Comparison of ENCODE assay signal across 16 mouse cellular contexts in genomic region chr3:152874431-152875355, GRCm38 (mm10).
DNase-seq lines count a peak whose midpoint lies in the region; ATAC-seq and TF ChIP-seq lines count a peak whose summit lies in the region.
"Had no signal": no experiment of that assay in that cellular context is flagged by ENCODE, and none has a peak within 500 bp of the region (broad histone marks: within the 10 kb centered on the region; RNA-seq: fewer than 3 reads in every experiment).

No protein-coding gene starts in this region.

- H3K9me3 ChIP-seq in midbrain, embryonic 13.5 days = no peaks in the 10 kb centered on the region
- H3K9me3 ChIP-seq in stomach, postnatal 0 days (ENCODE audit: control insufficient read depth, low read length) = no peaks in the 10 kb centered on the region
- H3K9me3 ChIP-seq in lung, postnatal 0 days (ENCODE audit: low read length) = no peaks in the 10 kb centered on the region
- H3K9me3 ChIP-seq: stomach, embryonic 15.5 days had no signal

- TF ChIP-seq EP300 in stomach, postnatal 0 days (optimal IDR thresholded peaks at IDR 0.05) = no peak
- TF ChIP-seq EP300 in lung, postnatal 0 days (IDR thresholded peaks at IDR 0.05) = no peak

- peaks cover 31% of the 10 kb centered on the region for H3K4me1 ChIP-seq in midbrain, embryonic 13.5 days (replicated peaks)
- H3K4me1 ChIP-seq in stomach, postnatal 0 days (replicated peaks; ENCODE audit: control insufficient read depth, insufficient read depth) = no peaks in the 10 kb centered on the region
- H3K4me1 ChIP-seq in lung, postnatal 0 days (ENCODE audit: insufficient read depth, low read depth, low read length) = no peaks in the 10 kb centered on the region
- H3K4me1 ChIP-seq: stomach, embryonic 15.5 days had no signal

- H3K27me3 ChIP-seq in midbrain, embryonic 13.5 days = no peaks in the 10 kb centered on the region
- no peaks in the 10 kb centered on the region for H3K27me3 ChIP-seq in stomach, postnatal 0 days (ENCODE audit: control insufficient read depth, insufficient read depth, low read length)
- H3K27me3 ChIP-seq in lung, postnatal 0 days (replicated peaks; ENCODE audit: insufficient read depth, low read length) = no peaks in the 10 kb centered on the region
- H3K27me3 ChIP-seq: stomach, embryonic 15.5 days had no signal

- peak; percentile 37 to 66 for DNase-seq in layer of hippocampus, adult 18-20 months (ENCODE audit: low spot score in 2 of 2)
- no peak for DNase-seq in layer of hippocampus, postnatal 10 days (ENCODE audit: low spot score in 2 of 2)
- peak; percentile 46 to 65 for DNase-seq in right cerebral cortex, adult 2 months (ENCODE audit: low spot score in 2 of 2)
- DNase-seq in right cerebral cortex, postnatal 4 days = no peak
- no peak for DNase-seq in stomach, postnatal 0 days (ENCODE audit: low spot score)
- no peak for DNase-seq in lung, postnatal 0 days (ENCODE audit: low spot score)
- DNase-seq: adrenal gland, adult 8-10 months; cerebellum, adult 8-10 months; gastrocnemius, postnatal 10 days; heart, postnatal 10 days; lung, embryonic 14.5 days; spleen, adult 18-20 months had no signal

- H3K9ac ChIP-seq in midbrain, embryonic 13.5 days (replicated peaks) = no peak overlapping the region
- no peak overlapping the region for H3K9ac ChIP-seq in stomach, postnatal 0 days (ENCODE audit: low read length)
- no peak overlapping the region for H3K9ac ChIP-seq in lung, postnatal 0 days (replicated peaks; ENCODE audit: low read depth)
- H3K9ac ChIP-seq: lung, embryonic 14.5 days; stomach, embryonic 15.5 days had no signal

- no peak for TF ChIP-seq CTCF in stomach, postnatal 0 days (IDR thresholded peaks at IDR 0.05; ENCODE audit: low read depth)
- TF ChIP-seq CTCF in lung, postnatal 0 days (IDR thresholded peaks at IDR 0.05) = no peak

- no peak overlapping the region for H3K4me2 ChIP-seq in midbrain, embryonic 13.5 days (replicated peaks)
- H3K4me2 ChIP-seq in stomach, postnatal 0 days (replicated peaks; ENCODE audit: low read depth) = no peak overlapping the region
- H3K4me2 ChIP-seq in lung, postnatal 0 days (replicated peaks; ENCODE audit: low read depth, low read length) = no peak overlapping the region
- H3K4me2 ChIP-seq: lung, embryonic 14.5 days; stomach, embryonic 15.5 days had no signal

- WGBS in midbrain, embryonic 13.5 days = 69% methylated on average over 17 of the region's 17 CpGs
- WGBS in stomach, postnatal 0 days = 93% methylated on average over 17 of the region's 17 CpGs
- WGBS in lung, postnatal 0 days = 93% methylated on average over 17 of the region's 17 CpGs

- peak; percentile 31; the same call in 1 of the 2 replicates for ATAC-seq in midbrain, embryonic 13.5 days
- no peak for ATAC-seq in stomach, postnatal 0 days (ENCODE audit: low FRiP score, low TSS enrichment)
- ATAC-seq in lung, postnatal 0 days = no peak
- ATAC-seq: forebrain, embryonic 16.5 days had no signal

- H3K27ac ChIP-seq in midbrain, embryonic 13.5 days = no peak overlapping the region
- H3K27ac ChIP-seq in stomach, postnatal 0 days (replicated peaks) = no peak overlapping the region
- no peak overlapping the region for H3K27ac ChIP-seq in lung, postnatal 0 days (ENCODE audit: low read length)
- H3K27ac ChIP-seq: stomach, embryonic 15.5 days had no signal

- no peaks in the 10 kb centered on the region for H3K36me3 ChIP-seq in midbrain, embryonic 13.5 days
- no peaks in the 10 kb centered on the region for H3K36me3 ChIP-seq in stomach, postnatal 0 days (ENCODE audit: control insufficient read depth, insufficient read depth, low read length)
- no peaks in the 10 kb centered on the region for H3K36me3 ChIP-seq in lung, postnatal 0 days (ENCODE audit: insufficient read depth, low read length)
- H3K36me3 ChIP-seq: stomach, embryonic 15.5 days had no signal

- no peak overlapping the region for H3K4me3 ChIP-seq in midbrain, embryonic 13.5 days (replicated peaks)
- H3K4me3 ChIP-seq in stomach, postnatal 0 days (ENCODE audit: low read depth, low read length) = no peak overlapping the region
- no peak overlapping the region for H3K4me3 ChIP-seq in lung, postnatal 0 days (ENCODE audit: low read depth, low read length)
- H3K4me3 ChIP-seq: myocyte; stomach, embryonic 15.5 days had no signal

Comparison
In these comparisons a context has a peak if more than half of its experiments do, and no peak if none do; other contexts are left out.
1. DNase-seq: peak in layer of hippocampus, adult 18-20 months (2 of 2) and right cerebral cortex, adult 2 months (2 of 2); none in layer of hippocampus, postnatal 10 days (0 of 2), right cerebral cortex, postnatal 4 days (single experiment), stomach, postnatal 0 days (single experiment) and lung, postnatal 0 days (single experiment).